24 mouse cellular contexts compared by ENCODE assay signal in the genomic region with DNA sequence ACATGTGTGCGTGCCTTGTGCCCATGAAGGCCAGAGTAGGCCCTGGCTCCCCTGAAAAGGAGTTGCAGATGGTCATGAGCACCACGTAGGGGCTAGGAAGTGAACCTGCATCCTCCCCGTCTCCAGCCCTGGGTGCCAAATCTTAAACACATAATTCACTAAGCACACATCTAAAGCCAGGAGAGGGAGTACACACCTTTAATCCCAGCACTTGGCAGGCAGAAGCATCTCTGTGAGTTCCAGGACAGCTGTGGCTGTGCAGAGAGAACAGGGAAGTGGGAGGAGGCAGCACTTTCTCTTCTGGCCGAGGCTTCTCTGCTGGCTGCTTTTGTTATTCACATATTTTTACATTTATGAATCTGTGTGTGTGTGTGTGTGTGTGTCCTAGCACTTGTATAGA. TPM values are rescaled to one million over a fixed set of nuclear protein-coding genes. Genes with fewer than 3 reads are reported as not detected.
DNase-seq lines count a peak whose midpoint lies in the region; ATAC-seq and TF ChIP-seq lines count a peak whose summit lies in the region.
"Had no signal": no experiment of that assay in that cellular context is flagged by ENCODE, and none has a peak within 500 bp of the region (broad histone marks: within the 10 kb centered on the region; RNA-seq: fewer than 3 reads in every experiment).

No protein-coding gene starts in this region.

- peak; percentile 38; the same call in 1 of the 2 replicates for ATAC-seq in stomach, postnatal 0 days (ENCODE audit: low FRiP score, low TSS enrichment)
- ATAC-seq: forebrain, embryonic 16.5 days had no signal

- TF ChIP-seq EP300 in stomach, postnatal 0 days (optimal IDR thresholded peaks at IDR 0.05), result no peak

- no peak overlapping the region for H3K9ac ChIP-seq in stomach, postnatal 0 days (ENCODE audit: low read length)
- H3K9ac ChIP-seq: hindbrain, embryonic 13.5 days; limb, embryonic 15.5 days; liver, embryonic 15.5 days; neural tube, embryonic 15.5 days had no signal

- TF ChIP-seq POLR2A in cerebellum, adult 2 months (IDR thresholded peaks at IDR 0.05; ENCODE audit: borderline replicate concordance, insufficient read depth, low read length), result no peak

- H3K4me2 ChIP-seq in stomach, postnatal 0 days (replicated peaks; ENCODE audit: low read depth), result no peak overlapping the region
- H3K4me2 ChIP-seq: hindbrain, embryonic 13.5 days; limb, embryonic 15.5 days; liver, embryonic 15.5 days; midbrain, embryonic 11.5 days; neural tube, embryonic 15.5 days had no signal

- no peak for DNase-seq in cerebellum, adult 2 months
- DNase-seq in cerebellum, adult 18-20 months, result no peak
- DNase-seq in layer of hippocampus, adult 2 months (ENCODE audit: low spot score in 2 of 2), result no peak
- DNase-seq in layer of hippocampus, adult 9-11 months, result no peak
- DNase-seq in brain, adult 2 months (ENCODE audit: low read depth, low spot score), result peak; percentile 61
- DNase-seq in stomach, postnatal 0 days (ENCODE audit: low spot score), result no peak
- no peak for DNase-seq in heart, adult 8-10 months (ENCODE audit: low spot score)
- no peak for DNase-seq in retina, postnatal 1 day
- DNase-seq: cerebellum, adult 11-12 months; cerebellum, postnatal 25 days; gastrocnemius, postnatal 25 days; heart, adult 2 months; heart, postnatal 36 days; kidney, adult 9 months; kidney, postnatal 36 days; lung, postnatal 10 days; thymus, adult 2 months had no signal

- H3K4me1 ChIP-seq in cerebellum, adult 2 months (ENCODE audit: control insufficient read depth, insufficient read depth, low read length), result peaks cover 11% of the 10 kb centered on the region
- H3K4me1 ChIP-seq in stomach, postnatal 0 days (replicated peaks; ENCODE audit: control insufficient read depth, insufficient read depth), result no peaks in the 10 kb centered on the region
- H3K4me1 ChIP-seq: forebrain, embryonic 10.5 days; hindbrain, embryonic 13.5 days; neural tube, embryonic 15.5 days had no signal

- peak; percentile 54; the same call in 1 of the 2 replicates for TF ChIP-seq CTCF in cerebellum, adult 2 months (IDR thresholded peaks at IDR 0.05; ENCODE audit: borderline replicate concordance, insufficient read depth, low read depth, low read length)
- peak; percentile 17; the same call in 1 of the 2 replicates for TF ChIP-seq CTCF in layer of hippocampus, adult 2 months (conservative IDR thresholded peaks at IDR 0.05)
- peak; percentile 41; the same call in 1 of the 2 replicates for TF ChIP-seq CTCF in stomach, postnatal 0 days (IDR thresholded peaks at IDR 0.05; ENCODE audit: low read depth)

- H3K27me3 ChIP-seq in cerebellum, adult 2 months (ENCODE audit: control insufficient read depth, insufficient read depth, low read length), result no peaks in the 10 kb centered on the region
- no peaks in the 10 kb centered on the region for H3K27me3 ChIP-seq in stomach, postnatal 0 days (ENCODE audit: control insufficient read depth, insufficient read depth, low read length)
- H3K27me3 ChIP-seq: hindbrain, embryonic 13.5 days; limb, embryonic 15.5 days; liver, embryonic 15.5 days; neural tube, embryonic 15.5 days had no signal

- no peaks in the 10 kb centered on the region for H3K9me3 ChIP-seq in stomach, postnatal 0 days (ENCODE audit: control insufficient read depth, low read length)
- H3K9me3 ChIP-seq: forebrain, embryonic 10.5 days; hindbrain, embryonic 13.5 days; limb, embryonic 15.5 days; liver, embryonic 15.5 days; neural tube, embryonic 15.5 days had no signal

- H3K36me3 ChIP-seq in stomach, postnatal 0 days (ENCODE audit: control insufficient read depth, insufficient read depth, low read length), result peaks cover 18% of the 10 kb centered on the region; the same call in 1 of the 2 replicates

- 28% methylated on average over 4 of the region's 4 CpGs for WGBS in cerebellum, adult 2 months
- WGBS in stomach, postnatal 0 days, result 33% methylated on average over 4 of the region's 4 CpGs

- H3K27ac ChIP-seq in cerebellum, adult 2 months (ENCODE audit: insufficient read depth, low read length), result no peak overlapping the region
- H3K27ac ChIP-seq in layer of hippocampus, adult 2 months, result peak overlapping the region; percentile 10; the same call in 1 of the 2 replicates
- no peak overlapping the region for H3K27ac ChIP-seq in stomach, postnatal 0 days (replicated peaks)
- H3K27ac ChIP-seq: forebrain, embryonic 10.5 days; heart, adult 2 months; hindbrain, embryonic 13.5 days; limb, embryonic 15.5 days; liver, embryonic 15.5 days; neural tube, embryonic 15.5 days had no signal

- H3K4me3 ChIP-seq in cerebellum, adult 2 months (replicated peaks; ENCODE audit: insufficient read depth, low read depth, low read length), result no peak overlapping the region
- H3K4me3 ChIP-seq in layer of hippocampus, adult 2 months, result no peak overlapping the region
- no peak overlapping the region for H3K4me3 ChIP-seq in stomach, postnatal 0 days (ENCODE audit: low read depth, low read length)
- H3K4me3 ChIP-seq: forebrain, embryonic 10.5 days; heart, adult 2 months; hindbrain, embryonic 13.5 days; limb, embryonic 15.5 days; liver, embryonic 15.5 days; neural tube, embryonic 15.5 days had no signal

RNA-seq across cellular contexts. Expression of gene Dop1b, which starts 52.9 kb away (rescaled TPM):
- 102 and 103 TPM in 2 replicates for polyA plus RNA-seq in cerebellum, adult 2 months (2012; rRNA removed)
- total RNA-seq in layer of hippocampus, adult 2 months (2021), result 100 to 1,000 TPM in 1 of 2 experiments, 10 to 100 TPM in 1; 98.8 to 108 TPM
- 20.1 and 20.9 TPM in 2 replicates for polyA plus RNA-seq in stomach, postnatal 0 days (2015; fragmentation: Nextera tagmentation; extraction: Ambion mirVana)
- 10 to 100 TPM; 16.6 to 19.7 (median 16.8) TPM for total RNA-seq in heart, adult 8-10 months (2022)

Comparison
In these comparisons a context has a peak if more than half of its experiments do, and no peak if none do; other contexts are left out.
1. RNA of gene Dop1b, which starts 52.9 kb away (total RNA-seq): 98.8 to 108 TPM in layer of hippocampus, adult 2 months; 16.6 to 19.7 TPM in heart, adult 8-10 months; every median in the first group is over 4 times any median in the second.
2. Peak in every context shown above with its lines, with median percentiles within 50 percentile points of each other: CTCF ChIP-seq.